Mouse (Mus musculus) lung, postnatal 0 days (tissue): Measurements from ENCODE around the gene Mapk3.

ENCODE experiments used
- CTCF ChIP-seq: IDR thresholded peaks from 2 replicates; pipeline ENCODE4 v1.5.1; 2016; ENCODE audit warnings: antibody characterized with exemption, mild to moderate bottlenecking
- EP300 ChIP-seq: IDR thresholded peaks from 2 replicates; pipeline ENCODE4 v1.6.1; 2016; ENCODE audit warnings: antibody characterized with exemption, mild to moderate bottlenecking, control low read depth

DNA sequence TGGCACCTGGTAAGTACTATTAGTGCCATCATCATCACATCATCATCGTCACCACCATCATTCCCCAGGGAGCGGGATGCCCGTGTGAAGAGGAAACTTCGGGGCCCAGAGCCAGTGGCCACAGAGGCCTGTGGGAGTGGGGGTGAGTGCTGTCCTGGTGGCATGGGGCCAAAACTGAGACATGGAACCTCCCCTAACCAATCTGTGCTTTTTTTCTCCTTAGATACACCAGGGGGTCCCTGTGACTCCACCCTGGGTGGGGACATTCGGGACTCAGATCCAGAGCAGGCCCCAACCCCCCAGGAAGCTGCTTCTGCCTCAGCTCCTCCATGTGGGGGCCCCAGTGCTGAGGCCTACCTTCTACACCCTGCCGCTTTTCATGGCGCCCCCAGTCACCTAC lies 25.1 kb downstream of the Mapk3 start:
- TF ChIP-seq CTCF (no peak), EP300 (no peak)
